Mouse (Mus musculus) MEL (cell line): ENCODE results near the gene Prepl. TPM values are rescaled to one million over a fixed set of nuclear protein-coding genes. Genes with fewer than 3 reads are reported as not detected.

Experiments
- DNase-seq: peaks from one replicate; pipeline ENCODE4 v3.0.0; 2011; ENCODE audit warnings: low read depth, low spot score
- H3K27ac ChIP-seq: 2 replicates; pipeline ENCODE4 v1.5.1; 2012; ENCODE audit warnings: low read depth, mild to moderate bottlenecking, control low read depth, low read length, moderate library complexity; ENCODE audit not compliant: control insufficient read depth
- H3K27me3 ChIP-seq, 2 experiments: fragments of 150-350 bp in 1 of 2; sonication (generic) in 1 of 2; 2 replicates each; pipeline ENCODE4 v1.6.1; 2012; ENCODE audit warnings: low read length in 2 of 2, mild to moderate bottlenecking in 2 of 2, improper control_type of control experiment in 1 of 2, moderate library complexity in 1 of 2; ENCODE audit not compliant: insufficient read depth in 2 of 2, control insufficient read depth in 1 of 2
- H3K36me3 ChIP-seq, 2 experiments: 2 replicates each; pipeline ENCODE4 v1.6.1; 2012 to 2014; ENCODE audit warnings: low read length in 2 of 2, improper control_type of control experiment in 1 of 2, inconsistent platforms in 1 of 2, mild to moderate bottlenecking in 1 of 2; ENCODE audit not compliant: insufficient read depth in 2 of 2, control insufficient read depth in 1 of 2
- H3K4me1 ChIP-seq, 2 experiments: fragments of 150-350 bp in 1 of 2; sonication (generic) in 1 of 2; 2 replicates each; pipeline ENCODE4 v1.6.1; 2012; ENCODE audit warnings: low read length in 2 of 2, improper control_type of control experiment in 1 of 2, mild to moderate bottlenecking in 1 of 2; ENCODE audit not compliant: insufficient read depth in 2 of 2, control insufficient read depth in 1 of 2
- H3K4me3 ChIP-seq, 2 experiments: fragments of 150-350 bp in 1 of 2; sonication (generic) in 1 of 2; 2 replicates each; pipeline ENCODE4 v1.5.1; 2012; ENCODE audit warnings: low read depth in 2 of 2, low read length in 2 of 2, mild to moderate bottlenecking in 2 of 2, moderate library complexity in 2 of 2, control low read depth in 1 of 2, improper control_type of control experiment in 1 of 2; ENCODE audit not compliant: control insufficient read depth in 1 of 2, insufficient read depth in 1 of 2
- H3K79me2 ChIP-seq: 2 replicates; pipeline ENCODE4 v1.6.1; 2012; ENCODE audit warnings: mild to moderate bottlenecking, low read length, moderate library complexity; ENCODE audit not compliant: control insufficient read depth, poor library complexity, insufficient read depth
- H3K9ac ChIP-seq: 2 replicates; pipeline ENCODE4 v1.6.1; 2012; ENCODE audit warnings: low read depth, mild to moderate bottlenecking, control low read depth, low read length, moderate library complexity; ENCODE audit not compliant: control insufficient read depth, poor library complexity, severe bottlenecking
- H3K9me3 ChIP-seq: fragments of 150-350 bp; sonication (generic); replicated peaks from 2 replicates; pipeline ENCODE4 v1.6.1; 2012; ENCODE audit warnings: mild to moderate bottlenecking, low read length, improper control_type of control experiment, moderate library complexity; ENCODE audit not compliant: insufficient read depth
- CHD1 ChIP-seq: IDR thresholded peaks from 2 replicates; pipeline ENCODE4 v1.6.1; 2012; ENCODE audit warnings: low read depth, mild to moderate bottlenecking, inconsistent platforms, low read length, improper control_type of control experiment
- ELF1 ChIP-seq: IDR thresholded peaks from 2 replicates; pipeline ENCODE4 v1.6.1; 2014; ENCODE audit warnings: low read depth, mild to moderate bottlenecking, inconsistent platforms, low read length, improper control_type of control experiment, moderate library complexity
- EP300 ChIP-seq, 2 experiments: IDR thresholded peaks; 2 replicates each; pipeline ENCODE4 v1.6.1; 2011; ENCODE audit warnings: improper control_type of control experiment in 2 of 2, low read length in 2 of 2, low read depth in 1 of 2, mild to moderate bottlenecking in 1 of 2
- GATA1 ChIP-seq: IDR thresholded peaks from 2 replicates; pipeline ENCODE4 v1.6.1; 2011; ENCODE audit warnings: low read depth, low read length, improper control_type of control experiment
- JUND ChIP-seq: IDR thresholded peaks from 2 replicates; pipeline ENCODE4 v1.6.1; 2011; ENCODE audit warnings: low read depth, mild to moderate bottlenecking, improper control_type of control experiment, low read length
- MAFK ChIP-seq: IDR thresholded peaks from 2 replicates; pipeline ENCODE4 v1.6.1; 2011; ENCODE audit warnings: low read depth, mild to moderate bottlenecking, low read length, improper control_type of control experiment, borderline replicate concordance
- MAZ ChIP-seq: IDR thresholded peaks from 2 replicates; pipeline ENCODE4 v1.6.1; 2012; ENCODE audit warnings: low read depth, mild to moderate bottlenecking, inconsistent platforms, low read length, improper control_type of control experiment
- MEF2A ChIP-seq: IDR thresholded peaks from 2 replicates; pipeline ENCODE4 v1.6.1; 2014; ENCODE audit warnings: low read depth, mild to moderate bottlenecking, inconsistent platforms, low read length, improper control_type of control experiment; ENCODE audit not compliant: poor library complexity, insufficient replicate concordance, severe bottlenecking; ENCODE audit errors: extremely low read depth
- MYC ChIP-seq: IDR thresholded peaks from 2 replicates; pipeline ENCODE4 v1.6.1; 2011; ENCODE audit warnings: low read depth, mild to moderate bottlenecking, low read length, improper control_type of control experiment, moderate library complexity
- NELFE ChIP-seq: IDR thresholded peaks from 2 replicates; pipeline ENCODE4 v1.6.1; 2011; ENCODE audit warnings: low read depth, low read length, improper control_type of control experiment
- RAD21 ChIP-seq: IDR thresholded peaks from 2 replicates; pipeline ENCODE4 v1.6.1; 2011; ENCODE audit warnings: mild to moderate bottlenecking, low read depth, low read length, improper control_type of control experiment
- RCOR1 ChIP-seq: IDR thresholded peaks from 2 replicates; pipeline ENCODE4 v1.6.1; 2012; ENCODE audit warnings: low read depth, mild to moderate bottlenecking, inconsistent platforms, low read length, improper control_type of control experiment
- SIN3A ChIP-seq: IDR thresholded peaks from 2 replicates; pipeline ENCODE4 v1.6.1; 2012; ENCODE audit warnings: low read length, improper control_type of control experiment, inconsistent platforms
- SMC3 ChIP-seq: IDR thresholded peaks from 2 replicates; pipeline ENCODE4 v1.6.1; 2011; ENCODE audit warnings: low read depth, low read length, improper control_type of control experiment
- TCF12 ChIP-seq: IDR thresholded peaks from 2 replicates; pipeline ENCODE4 v1.6.1; 2014; ENCODE audit warnings: low read depth, mild to moderate bottlenecking, inconsistent platforms, low read length, improper control_type of control experiment, moderate library complexity
- USF2 ChIP-seq, 2 experiments: IDR thresholded peaks; 2 replicates each; pipeline ENCODE4 v1.6.1; 2011 to 2012; ENCODE audit warnings: improper control_type of control experiment in 2 of 2, low read length in 2 of 2, borderline replicate concordance in 1 of 2, inconsistent platforms in 1 of 2, low read depth in 1 of 2, mild to moderate bottlenecking in 1 of 2; ENCODE audit not compliant: insufficient read depth in 1 of 2
- ZC3H11A ChIP-seq: IDR thresholded peaks from 2 replicates; pipeline ENCODE4 v1.6.1; 2012; ENCODE audit warnings: low read depth, mild to moderate bottlenecking, inconsistent platforms, low read length, improper control_type of control experiment
- ZNF384 ChIP-seq: IDR thresholded peaks from 2 replicates; pipeline ENCODE4 v1.6.1; 2012; ENCODE audit warnings: low read depth, mild to moderate bottlenecking, inconsistent platforms, low read length, improper control_type of control experiment
- polyA plus RNA-seq, 2 experiments: library from polyadenylated mRNA; stranded (reverse) in 1 of 2; unstranded in 1 of 2; fragments of >175 nt in 1 of 2; fragments of >200 nt in 1 of 2; gene quantifications; 2 replicates each; pipeline versions ENCODE4 v1.2.1 to v1.2.4; 2012; ENCODE audit warnings: low replicate concordance in 2 of 2, low read depth in 1 of 2; ENCODE audit not compliant: insufficient read length in 2 of 2, insufficient read depth in 1 of 2, missing spikeins in 1 of 2
- total RNA-seq: library from RNA; depleted of rRNA; stranded (reverse); fragments of 300-350 nt; gene quantifications from 2 replicates; pipeline ENCODE4 v1.2.3, GENCODE M21; 2012

Prepl gene
- total and polyA plus RNA-seq, 3 experiments = 12.2 to 23.2 TPM; not detected in 1

DNA sequence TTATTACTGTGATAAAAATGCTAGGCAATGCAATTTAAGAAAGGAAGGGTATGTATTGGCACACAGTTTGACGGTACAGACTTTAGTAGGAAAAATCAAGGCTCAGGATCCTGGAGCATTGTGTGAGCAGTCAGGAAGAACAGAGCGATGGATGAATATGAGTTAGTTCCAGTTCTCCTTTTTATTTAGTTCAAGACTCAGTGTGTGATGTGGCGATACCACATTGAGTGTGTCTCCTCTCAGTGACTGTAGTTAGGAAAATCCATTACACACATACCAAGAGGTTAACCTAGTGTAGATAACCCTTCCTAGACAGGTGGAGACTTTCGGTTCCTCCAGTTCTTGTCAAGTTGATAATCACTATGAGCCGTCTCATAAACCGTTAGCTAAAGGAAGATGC, 1.7 kb upstream of the Prepl start:
- peaks cover 0 to 5% of the 10 kb centered on the region in 2 experiments; a peak in 2 of 4 replicates for H3K36me3 ChIP-seq
- no peak overlapping the region for H3K27ac ChIP-seq
- H3K9me3 ChIP-seq = no peaks in the 10 kb centered on the region
- no peak for DNase-seq
- H3K27me3 ChIP-seq = no peaks in the 10 kb centered on the region
- no peak overlapping the region for H3K9ac ChIP-seq
- no peaks in the 10 kb centered on the region for H3K4me1 ChIP-seq
- TF ChIP-seq MAZ = no peak
- TF ChIP-seq RAD21 = no peak
- TF ChIP-seq JUND = no peak
- TF ChIP-seq SIN3A = no peak
- no peak for TF ChIP-seq ZNF384
- TF ChIP-seq SMC3 = no peak
- no peak for TF ChIP-seq EP300 (IDR thresholded peaks at IDR 0.05; ENCODE audit: low read depth in 1 of 2, low read length in 2 of 2)
- TF ChIP-seq MAFK = no peak
- TF ChIP-seq RCOR1 = no peak
- TF ChIP-seq, all 39 proteins: peak for 0
- no peak overlapping the region for H3K4me3 ChIP-seq
- H3K79me2 ChIP-seq = no peaks in the 10 kb centered on the region; the same call in 1 of the 2 replicates

DNA sequence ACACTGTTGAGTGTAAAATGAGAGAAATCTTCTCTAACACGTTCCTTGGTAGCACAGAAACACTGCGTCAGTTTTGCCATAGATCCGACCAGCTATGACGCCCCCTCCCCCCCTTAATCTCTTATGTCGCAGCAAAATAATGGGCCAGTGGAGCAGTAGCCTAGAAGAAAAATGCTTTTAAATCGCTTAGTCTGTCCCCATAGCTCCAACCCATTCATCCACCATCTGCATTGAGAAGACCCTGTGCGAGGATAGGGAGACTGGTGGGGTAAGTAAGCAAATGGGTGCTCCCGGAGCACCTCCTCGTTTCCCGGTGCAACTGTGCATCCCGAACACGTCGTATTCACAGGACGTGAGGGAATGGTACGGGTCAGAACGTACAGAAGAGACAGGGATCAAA, 420 bp downstream of the Prepl start:
- H3K4me3 ChIP-seq = peak overlapping the region; percentile 68 to 95
- DNase-seq = no peak
- no peaks in the 10 kb centered on the region; the same call in 1 of the 2 replicates for H3K79me2 ChIP-seq
- H3K27ac ChIP-seq = peak overlapping the region; percentile 73
- TF ChIP-seq MYC = peak; percentile 8; the same call in 1 of the 2 replicates
- no peak for TF ChIP-seq ELF1
- no peak for TF ChIP-seq TCF12
- TF ChIP-seq, all 39 proteins: peak for 1
- H3K9me3 ChIP-seq = no peaks in the 10 kb centered on the region
- peak overlapping the region; percentile 67 for H3K9ac ChIP-seq
- H3K36me3 ChIP-seq = peaks cover 0 to 11% of the 10 kb centered on the region in 2 experiments; a peak in 2 of 4 replicates
- H3K4me1 ChIP-seq = peaks cover 3 to 4% of the 10 kb centered on the region in 2 experiments; a peak in 2 of 4 replicates
- no peaks in the 10 kb centered on the region for H3K27me3 ChIP-seq

DNA sequence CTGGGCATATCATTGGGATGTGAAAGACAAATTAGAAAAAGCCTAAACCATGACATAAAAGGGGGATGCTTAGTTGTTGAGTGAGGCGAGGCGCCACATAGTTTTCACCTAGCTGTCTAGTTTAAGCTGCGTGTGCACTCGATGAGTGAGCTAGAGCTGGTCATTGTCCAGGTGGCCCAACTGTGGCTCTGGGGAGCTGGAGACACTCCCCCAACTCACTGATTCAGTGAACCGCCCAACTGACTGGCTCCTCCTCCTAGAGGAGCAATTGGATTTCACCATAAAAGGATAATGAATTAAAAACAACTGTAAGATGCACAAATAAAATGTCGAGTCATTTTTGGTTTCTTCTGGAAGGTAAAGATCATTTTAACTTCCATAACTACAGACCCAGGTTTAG, 1.0 kb downstream of the Prepl start:
- TF ChIP-seq ZC3H11A (no peak), MEF2A (no peak), EP300 (IDR thresholded peaks at IDR 0.05; ENCODE audit: low read depth in 1 of 2, low read length in 2 of 2) (no peak), ZNF384 (no peak), SIN3A (no peak), USF2 (IDR thresholded peaks at IDR 0.05; ENCODE audit: borderline replicate concordance in 1 of 2, insufficient read depth in 1 of 2, low read depth in 1 of 2, low read length in 2 of 2) (no peak), CHD1 (no peak), NELFE (no peak), GATA1 (no peak)
- DNase-seq = peak; percentile 24
- Histone ChIP-seq H3K9ac (no peak overlapping the region), H3K27ac (no peak overlapping the region), H3K79me2 (no peaks in the 10 kb centered on the region; the same call in 1 of the 2 replicates), H3K4me1 (peaks cover 3 to 4% of the 10 kb centered on the region in 2 experiments; a peak in 2 of 4 replicates), H3K27me3 (no peaks in the 10 kb centered on the region), H3K9me3 (no peaks in the 10 kb centered on the region), H3K4me3 (peak overlapping the region in 1 of 2 experiments; percentile 68; a peak in 2 of 4 replicates), H3K36me3 (peaks cover 0 to 11% of the 10 kb centered on the region in 2 experiments; a peak in 2 of 4 replicates)
